Mouse (Mus musculus) midbrain, embryonic 16.5 days (tissue): ENCODE measurements at regions not wholly inside any gene's neighbourhood (a gene's known extent, or its start where the extent isn't known, plus 50 kb on each side); places are given as distances from the start of the nearest gene placed in this dataset.

Experiments used
- ATAC-seq: fragments of 200-750 bp; cut with Nextera tagmentation; 2 replicates; pipeline ENCODE4 v1.8.0; 2017; ENCODE audit warnings: moderate TSS enrichment
- H3K27ac ChIP-seq: fragments of 300-500 bp; sonication (generic); 2 replicates; pipeline ENCODE4 v1.5.1; 2014; ENCODE audit warnings: mild to moderate bottlenecking, low read length, mixed read lengths
- H3K27me3 ChIP-seq: fragments of 300-500 bp; sonication (generic); 2 replicates; pipeline ENCODE4 v1.6.1; 2014; ENCODE audit warnings: low read depth, low read length, mixed read lengths; ENCODE audit not compliant: control insufficient read depth, insufficient read depth
- H3K36me3 ChIP-seq: fragments of 300-500 bp; sonication (generic); 2 replicates; pipeline ENCODE4 v1.6.1; 2014; ENCODE audit warnings: mild to moderate bottlenecking, low read length, moderate library complexity, mixed read lengths; ENCODE audit not compliant: control insufficient read depth, insufficient read depth
- H3K4me1 ChIP-seq: fragments of 300-500 bp; sonication (generic); 2 replicates; pipeline ENCODE4 v1.6.1; 2014; ENCODE audit warnings: mild to moderate bottlenecking, low read length, mixed read lengths; ENCODE audit not compliant: control insufficient read depth, insufficient read depth
- H3K4me2 ChIP-seq: fragments of 300-500 bp; sonication (generic); 2 replicates; pipeline ENCODE4 v1.6.1; 2014; ENCODE audit warnings: mild to moderate bottlenecking, low read length, mixed read lengths
- H3K4me3 ChIP-seq: fragments of 300-500 bp; sonication (generic); 2 replicates; pipeline ENCODE4 v1.5.1; 2014; ENCODE audit warnings: low read depth, mild to moderate bottlenecking, low read length, moderate library complexity, mixed read lengths
- H3K9ac ChIP-seq: fragments of 300-500 bp; sonication (generic); 2 replicates; pipeline ENCODE4 v1.6.1; 2014; ENCODE audit warnings: low read depth, low read length, mixed read lengths
- H3K9me3 ChIP-seq: fragments of 300-500 bp; sonication (generic); replicated peaks from 2 replicates; pipeline ENCODE4 v1.6.1; 2014; ENCODE audit warnings: mild to moderate bottlenecking, low read length, mixed read lengths; ENCODE audit not compliant: control insufficient read depth, poor library complexity, severe bottlenecking
- whole genome bisulfite sequencing: fragments of 180-500 bp; shearing (Covaris S2); extraction: QIAGEN DNeasy Blood & Tissue Kit; methylation state at CpG from one replicate; pipeline ENCODE4 v1.1.7; 2014; 5-methylcytosine and 5-hydroxymethylcytosine counted together

- no peaks in the 10 kb centered on the region for H3K9me3 ChIP-seq
- H3K4me1 ChIP-seq = no peaks in the 10 kb centered on the region
- no peak overlapping the region for H3K4me2 ChIP-seq
- ATAC-seq = no peak
- H3K9ac ChIP-seq = no peak overlapping the region
- no peak overlapping the region for H3K4me3 ChIP-seq
- WGBS = 8% methylated on average over 1 of the region's 3 CpGs
- H3K27me3 ChIP-seq = no peaks in the 10 kb centered on the region
- no peaks in the 10 kb centered on the region for H3K36me3 ChIP-seq
- H3K27ac ChIP-seq = no peak overlapping the region
Measured at GRCm38 (mm10) chr6:26779551-26779950, 970.5 kb upstream of the Pot1a start.

- 8% methylated on average over 1 of the region's 1 CpGs for WGBS
- no peak overlapping the region for H3K27ac ChIP-seq
- H3K9me3 ChIP-seq = no peaks in the 10 kb centered on the region
- no peaks in the 10 kb centered on the region for H3K36me3 ChIP-seq
- no peak overlapping the region for H3K4me3 ChIP-seq
- no peaks in the 10 kb centered on the region for H3K4me1 ChIP-seq
- no peak for ATAC-seq
- no peaks in the 10 kb centered on the region for H3K27me3 ChIP-seq
- no peak overlapping the region for H3K4me2 ChIP-seq
- H3K9ac ChIP-seq = no peak overlapping the region
Measured at GRCm38 (mm10) chr6:26776636-26777035, 967.6 kb upstream of the Pot1a start.

- Histone ChIP-seq H3K4me1 (no peaks in the 10 kb centered on the region), H3K9me3 (no peaks in the 10 kb centered on the region), H3K9ac (no peak overlapping the region), H3K36me3 (no peaks in the 10 kb centered on the region), H3K4me2 (no peak overlapping the region), H3K4me3 (no peak overlapping the region), H3K27ac (no peak overlapping the region), H3K27me3 (no peaks in the 10 kb centered on the region)
- WGBS = 9% methylated on average over 2 of the region's 2 CpGs
- 0 out of 2 replicates have a peak, but pooled peaks have one; percentile 56 for ATAC-seq
Measured at GRCm38 (mm10) chr6:26766846-26767245, 957.8 kb upstream of the Pot1a start.

- Histone ChIP-seq H3K27ac (no peak overlapping the region), H3K4me2 (no peak overlapping the region), H3K9ac (no peak overlapping the region), H3K4me3 (no peak overlapping the region), H3K9me3 (no peaks in the 10 kb centered on the region), H3K4me1 (no peaks in the 10 kb centered on the region), H3K27me3 (no peaks in the 10 kb centered on the region), H3K36me3 (no peaks in the 10 kb centered on the region)
- ATAC-seq = no peak
- WGBS = 92% methylated on average over 1 of the region's 1 CpGs
Measured at GRCm38 (mm10) chr6:26764727-26765126, 955.7 kb upstream of the Pot1a start.

GRCm38 (mm10) chr6:26761551-26761950 lies 952.5 kb upstream of the Pot1a start:
- Histone ChIP-seq H3K36me3 (no peaks in the 10 kb centered on the region), H3K4me1 (no peaks in the 10 kb centered on the region), H3K27me3 (no peaks in the 10 kb centered on the region), H3K9ac (no peak overlapping the region), H3K4me2 (no peak overlapping the region), H3K9me3 (no peaks in the 10 kb centered on the region), H3K27ac (no peak overlapping the region), H3K4me3 (no peak overlapping the region)
- WGBS = 85% methylated on average over 2 of the region's 2 CpGs
- ATAC-seq = no peak
